Mouse (Mus musculus) stomach, postnatal 0 days (tissue): ENCODE measurements around the gene Clba1.

ENCODE experiments used
- CTCF ChIP-seq: IDR thresholded peaks from 2 replicates; pipeline ENCODE4 v1.5.1; 2016; ENCODE audit warnings: antibody characterized with exemption, low read depth, mild to moderate bottlenecking, moderate library complexity
- EP300 ChIP-seq: optimal IDR thresholded peaks from 2 replicates; pipeline ENCODE3; 2016; ENCODE audit warnings: antibody characterized with exemption

GRCm38 (mm10) chr12:112769751-112770150 lies 39.0 kb upstream of the Clba1 start:
- TF ChIP-seq CTCF (no peak), EP300 (no peak)
